Mouse (Mus musculus) ES-E14 (cell line): ENCODE data around the gene Mmp28. TPM values are rescaled to one million over a fixed set of nuclear protein-coding genes. Genes with fewer than 3 reads are reported as not detected.
A peak's percentile ranks its signal among the peaks of the same experiment; 100 is the strongest.

Source experiments
- DNase-seq: peaks from one replicate; pipeline ENCODE4 v3.0.0-alpha.2; 2013; ENCODE audit warnings: low read depth, low spot score
- H3K27ac ChIP-seq: 2 replicates; pipeline ENCODE4 v1.5.1; 2012; ENCODE audit warnings: low read depth, mild to moderate bottlenecking, low read length, moderate library complexity, mixed read lengths; ENCODE audit not compliant: poor library complexity, insufficient read depth, severe bottlenecking
- H3K36me3 ChIP-seq: 2 replicates; pipeline ENCODE4 v1.6.1; 2012; ENCODE audit warnings: mild to moderate bottlenecking, low read length, moderate library complexity, mixed read lengths; ENCODE audit not compliant: control insufficient read depth, poor library complexity, insufficient read depth, severe bottlenecking
- H3K4me1 ChIP-seq, 2 experiments: fragments of 150-350 bp in 1 of 2; sonication (generic) in 1 of 2; 2 replicates each; pipeline ENCODE4 v1.6.1; 2012; ENCODE audit warnings: low read length in 2 of 2, mild to moderate bottlenecking in 1 of 2, mixed read lengths in 1 of 2; ENCODE audit not compliant: control insufficient read depth in 2 of 2, insufficient read depth in 2 of 2, poor library complexity in 1 of 2
- H3K4me3 ChIP-seq, 2 experiments: fragments of 150-350 bp in 1 of 2; sonication (generic) in 1 of 2; 2 replicates each; pipeline ENCODE4 v1.5.1; 2012; ENCODE audit warnings: low read length in 2 of 2, low read depth in 1 of 2, mild to moderate bottlenecking in 1 of 2, mixed read lengths in 1 of 2; ENCODE audit not compliant: insufficient read depth in 1 of 2, poor library complexity in 1 of 2, severe bottlenecking in 1 of 2
- H3K9ac ChIP-seq: 2 replicates; pipeline ENCODE4 v1.6.1; 2012; ENCODE audit warnings: low read depth, mild to moderate bottlenecking, low read length, mixed read lengths; ENCODE audit not compliant: poor library complexity, insufficient read depth, severe bottlenecking
- H3K9me3 ChIP-seq: fragments of 150-350 bp; sonication (generic); 2 replicates; pipeline ENCODE4 v1.6.1; 2012; ENCODE audit warnings: low read depth, mild to moderate bottlenecking, low read length; ENCODE audit not compliant: control insufficient read depth, insufficient read depth
- CHD2 ChIP-seq: IDR thresholded peaks from 2 replicates; pipeline ENCODE4 v1.6.1; 2014; ENCODE audit warnings: mild to moderate bottlenecking, low read depth, low read length, inconsistent platforms
- HCFC1 ChIP-seq: IDR thresholded peaks from 2 replicates; pipeline ENCODE4 v1.6.1; 2012; ENCODE audit warnings: low read length, inconsistent platforms, borderline replicate concordance; ENCODE audit not compliant: insufficient read depth
- MAFK ChIP-seq: IDR thresholded peaks from 2 replicates; pipeline ENCODE4 v1.6.1; 2014; ENCODE audit warnings: mild to moderate bottlenecking, low read depth, low read length, inconsistent platforms; ENCODE audit not compliant: insufficient read depth
- ZC3H11A ChIP-seq: IDR thresholded peaks from 2 replicates; pipeline ENCODE4 v1.6.1; 2012; ENCODE audit warnings: low read depth, mild to moderate bottlenecking, inconsistent platforms, low read length, borderline replicate concordance
- ZNF384 ChIP-seq: IDR thresholded peaks from 2 replicates; pipeline ENCODE4 v1.6.1; 2012; ENCODE audit warnings: low read depth, low read length, inconsistent platforms
- in situ Hi-C, 2 experiments: fragments of 600-800 bp; cut with MboI; formaldehyde crosslinking; loops; one replicate each; pipeline ENCODE4 v1.15.1; 2025; ENCODE audit warnings: low sequenced_read_pairs in 2 of 2, inconsistent platforms in 1 of 2; ENCODE audit not compliant: unreplicated experiment in 2 of 2
- total RNA-seq: library from RNA; depleted of rRNA; stranded (reverse); fragments of 300-350 nt; gene quantifications from 2 replicates; pipeline ENCODE4 v1.2.3, GENCODE M21; 2012

The Mmp28 gene
- total RNA-seq, 1 experiment, result 1.3 TPM

DNA sequence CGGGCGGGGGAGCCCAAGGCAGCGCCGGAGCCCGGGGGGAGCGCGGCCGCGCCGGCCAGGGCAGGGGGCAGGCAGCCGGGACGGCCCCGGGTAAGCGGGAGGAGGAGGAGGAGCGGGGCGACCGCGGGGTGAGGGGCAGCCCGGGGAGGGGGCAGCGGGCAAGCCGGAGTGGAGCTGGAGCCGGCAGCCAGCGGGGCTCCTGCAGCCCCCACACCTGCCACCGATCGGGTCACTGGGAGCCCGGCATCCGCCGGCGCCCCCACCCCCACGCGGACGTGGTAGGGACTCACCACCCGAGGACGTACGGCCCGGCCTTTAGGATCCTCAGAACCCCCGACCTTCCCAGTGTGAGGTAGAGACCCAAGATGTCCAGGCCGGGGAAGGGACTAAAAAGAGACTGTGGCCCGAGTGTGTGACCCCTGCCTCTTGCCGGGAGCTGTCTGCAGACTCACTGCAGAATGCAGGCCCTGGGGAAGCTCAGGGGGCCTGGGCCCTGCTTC is 53.0 kb downstream of the Mmp28 start:
- Histone ChIP-seq H3K27ac (no peak overlapping the region), H3K9ac (peak overlapping the region; percentile 68), H3K9me3 (no peaks in the 10 kb centered on the region), H3K4me3 (peak overlapping the region; percentile 77 to 79), H3K36me3 (no peaks in the 10 kb centered on the region), H3K4me1 (peaks cover 4 to 7% of the 10 kb centered on the region in 2 experiments)
- no peak for TF ChIP-seq ZC3H11A
- TF ChIP-seq MAFK, result no peak
- no peak for TF ChIP-seq ZNF384
- no peak for TF ChIP-seq HCFC1
- in situ Hi-C loops, result loop anchor here in 1 of 2 experiments (25.0 kb wide), 1 partner anchor 348 kb away; the partner anchor contains the start of gene Slfn2
- no peak for DNase-seq

DNA sequence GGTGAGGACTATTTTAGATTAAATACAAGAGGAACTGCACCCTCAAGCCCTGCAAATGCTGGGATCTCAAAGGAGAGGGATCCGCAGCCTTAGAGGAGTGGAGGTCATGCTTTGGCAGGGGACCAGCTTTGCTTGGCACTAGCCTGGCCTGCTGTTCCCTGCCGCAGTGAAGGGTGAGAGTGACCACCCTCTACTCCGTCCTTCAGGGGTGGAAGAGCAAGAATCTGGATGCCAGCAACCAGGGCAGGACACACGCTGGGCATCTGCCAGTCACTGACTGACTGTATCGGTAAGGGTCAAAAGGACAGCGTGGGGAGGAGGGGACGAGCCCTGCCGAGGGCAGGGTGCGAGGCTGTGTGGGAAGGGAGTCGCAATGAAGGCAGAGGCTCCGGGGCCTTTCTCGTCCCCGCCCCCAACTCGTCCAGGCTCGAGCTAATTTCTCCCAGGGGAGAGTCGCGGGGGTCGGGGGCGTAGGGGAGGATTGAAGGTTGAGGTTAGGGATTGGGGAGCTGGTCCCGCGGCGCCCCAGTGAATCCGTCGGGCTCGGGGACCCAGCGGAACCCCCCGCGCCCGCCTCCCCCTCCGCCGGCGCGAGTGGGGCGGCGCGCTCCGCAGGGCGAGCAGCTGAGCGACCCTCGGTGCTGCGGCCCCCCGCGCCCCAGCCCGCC is 53.6 kb downstream of the Mmp28 start, which contains the start of gene Rasl10b:
Gene Rasl10b (plus strand): TSS at position 51 of the 668 bp plus-strand sequence.
- peaks cover 4 to 7% of the 10 kb centered on the region in 2 experiments for H3K4me1 ChIP-seq
- H3K9ac ChIP-seq, result peak within 1 kb of the TSS; percentile 68
- DNase-seq, result no peak
- no peak for TF ChIP-seq CHD2
- no peak for TF ChIP-seq ZC3H11A
- TF ChIP-seq MAFK, result no peak
- TF ChIP-seq ZNF384, result no peak
- TF ChIP-seq HCFC1, result no peak
- no peaks in the 10 kb centered on the region for H3K36me3 ChIP-seq
- no peaks in the 10 kb centered on the region for H3K9me3 ChIP-seq
- H3K27ac ChIP-seq, result no peak within 1 kb of the TSS
- peak within 1 kb of the TSS; percentile 77 to 79 for H3K4me3 ChIP-seq
- in situ Hi-C loops, result loop anchor here in 1 of 2 experiments (25.0 kb wide), 1 partner anchor 347 kb away; the partner anchor contains the start of gene Slfn2

DNA sequence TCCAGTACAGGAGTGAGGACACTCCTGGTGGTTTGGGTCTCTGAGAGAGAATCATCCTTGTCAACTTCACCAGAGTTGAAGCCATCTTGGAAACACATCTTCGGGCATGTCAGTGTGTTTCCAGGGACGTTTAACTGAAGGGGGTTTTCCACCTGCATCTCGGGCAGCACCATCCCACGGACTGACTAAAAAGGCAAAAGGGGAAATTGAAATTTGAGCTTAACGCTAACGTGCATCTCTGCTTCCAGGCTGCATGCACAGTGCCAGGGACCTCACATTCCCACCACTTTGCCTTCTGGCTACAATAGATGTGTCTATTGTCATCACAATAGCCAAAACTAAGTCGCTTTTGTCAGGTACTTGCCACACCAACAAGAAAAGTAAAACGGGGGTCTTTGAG is 54.6 kb downstream of the Mmp28 start:
- DNase-seq, result no peak
- no peak overlapping the region for H3K9ac ChIP-seq
- no peak overlapping the region for H3K27ac ChIP-seq
- TF ChIP-seq ZC3H11A (no peak), CHD2 (no peak), ZNF384 (no peak), MAFK (no peak), HCFC1 (no peak)
- H3K4me3 ChIP-seq, result no peak overlapping the region
- H3K36me3 ChIP-seq, result peaks cover 3% of the 10 kb centered on the region; the same call in 1 of the 2 replicates
- H3K4me1 ChIP-seq, result peaks cover 4 to 7% of the 10 kb centered on the region in 2 experiments
- in situ Hi-C loops, result loop anchor here in 1 of 2 experiments (25.0 kb wide), 1 partner anchor 346 kb away; the partner anchor contains the start of gene Slfn2
- H3K9me3 ChIP-seq, result no peaks in the 10 kb centered on the region

DNA sequence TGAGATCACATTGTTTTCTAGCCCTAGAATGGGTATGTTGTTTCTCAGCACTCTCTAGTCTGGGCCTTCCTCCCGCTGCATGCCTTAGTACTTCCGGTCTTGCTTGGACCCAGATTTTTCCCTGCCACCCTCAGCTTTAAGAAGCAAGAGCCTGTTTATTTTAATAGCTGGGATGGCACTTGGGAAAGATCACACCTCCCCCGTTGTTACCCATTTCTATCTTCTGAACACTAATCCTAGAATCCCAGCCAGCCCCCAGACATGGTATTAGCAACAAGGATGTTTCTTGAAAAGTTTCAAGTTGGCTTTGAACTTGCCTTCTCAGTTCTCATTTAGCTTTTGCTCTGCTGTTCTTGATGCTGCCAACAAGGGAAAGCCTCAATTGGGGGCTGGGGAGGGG is 56.5 kb downstream of the Mmp28 start:
- TF ChIP-seq MAFK (no peak), HCFC1 (no peak), ZNF384 (no peak), ZC3H11A (no peak), CHD2 (no peak)
- no peak overlapping the region for H3K4me3 ChIP-seq
- in situ Hi-C loops, result loop anchor here in 1 of 2 experiments (25.0 kb wide), 1 partner anchor 344 kb away; the partner anchor contains the start of gene Slfn2

More for the DNA sequence above, 56.5 kb downstream of the Mmp28 start:
- Histone ChIP-seq H3K4me1 (peaks cover 4 to 10% of the 10 kb centered on the region in 2 experiments), H3K27ac (no peak overlapping the region), H3K9me3 (no peaks in the 10 kb centered on the region), H3K9ac (no peak overlapping the region), H3K36me3 (peaks cover 6% of the 10 kb centered on the region)
- no peak for DNase-seq
